Mouse (Mus musculus) regulatory T cell (primary cell): ENCODE data around the gene Lpo.

ENCODE experiments used
- in situ Hi-C: fragments of 300-600 bp; cut with MboI, MseI; formaldehyde crosslinking; loops from one replicate; pipeline ENCODE4 v1.15.1; 2025; ENCODE audit warnings: high pct_unique_total_duplicates

Gene Lpo

GRCm38 (mm10) chr11:87805448-87805847, 22.6 kb downstream of the Lpo start:
- in situ Hi-C loops = no loop called here

GRCm38 (mm10) chr11:87802621-87803020, 25.5 kb downstream of the Lpo start:
- in situ Hi-C loops = no loop called here

GRCm38 (mm10) chr11:87801711-87802275, 26.3 kb downstream of the Lpo start:
- in situ Hi-C loops = no loop called here

- in situ Hi-C loops = no loop called here
Measured at GRCm38 (mm10) chr11:87793460-87793859, 34.6 kb downstream of the Lpo start, which contains the start of gene Mpo. Gene Mpo, plus strand, starts transcription at chr11:87793581.

- in situ Hi-C loops = no loop called here
Measured at GRCm38 (mm10) chr11:87790088-87790487, 38.0 kb downstream of the Lpo start.

GRCm38 (mm10) chr11:87780130-87780529, 48.0 kb downstream of the Lpo start:
- in situ Hi-C loops = no loop called here

- in situ Hi-C loops = no loop called here
Measured at GRCm38 (mm10) chr11:87779392-87779791, 48.7 kb downstream of the Lpo start.

- in situ Hi-C loops = no loop called here
Measured at GRCm38 (mm10) chr11:87778915-87779314, 49.2 kb downstream of the Lpo start.

GRCm38 (mm10) chr11:87778100-87778765, 49.9 kb downstream of the Lpo start:
- in situ Hi-C loops = no loop called here

- in situ Hi-C loops = no loop called here
Measured at GRCm38 (mm10) chr11:87772354-87772753, 55.7 kb downstream of the Lpo start.

- in situ Hi-C loops = no loop called here
Measured at GRCm38 (mm10) chr11:87770989-87771388, 57.1 kb downstream of the Lpo start.

GRCm38 (mm10) chr11:87768745-87769144, 59.3 kb downstream of the Lpo start:
- in situ Hi-C loops = loop anchor here (5.0 kb wide), 1 partner anchor 41 kb away; no protein-coding TSS in a partner anchor

- in situ Hi-C loops = no loop called here
Measured at GRCm38 (mm10) chr11:87763988-87764876, 63.9 kb downstream of the Lpo start.

GRCm38 (mm10) chr11:87763511-87763987, 64.5 kb downstream of the Lpo start:
- in situ Hi-C loops = no loop called here

GRCm38 (mm10) chr11:87762702-87763385, 65.2 kb downstream of the Lpo start:
- in situ Hi-C loops = no loop called here

- in situ Hi-C loops = no loop called here
Measured at GRCm38 (mm10) chr11:87761806-87762701, 66.0 kb downstream of the Lpo start.

- in situ Hi-C loops = no loop called here
Measured at GRCm38 (mm10) chr11:87761181-87761721, 66.8 kb downstream of the Lpo start.

- in situ Hi-C loops = no loop called here
Measured at GRCm38 (mm10) chr11:87760301-87761081, 67.6 kb downstream of the Lpo start, which contains the start of gene Tspoap1. Gene Tspoap1, plus strand, starts transcription at chr11:87760541.

GRCm38 (mm10) chr11:87759609-87760005, 68.5 kb downstream of the Lpo start:
- in situ Hi-C loops = no loop called here
